ENCODE assay signal across 7 mouse cellular contexts in the genomic region with DNA sequence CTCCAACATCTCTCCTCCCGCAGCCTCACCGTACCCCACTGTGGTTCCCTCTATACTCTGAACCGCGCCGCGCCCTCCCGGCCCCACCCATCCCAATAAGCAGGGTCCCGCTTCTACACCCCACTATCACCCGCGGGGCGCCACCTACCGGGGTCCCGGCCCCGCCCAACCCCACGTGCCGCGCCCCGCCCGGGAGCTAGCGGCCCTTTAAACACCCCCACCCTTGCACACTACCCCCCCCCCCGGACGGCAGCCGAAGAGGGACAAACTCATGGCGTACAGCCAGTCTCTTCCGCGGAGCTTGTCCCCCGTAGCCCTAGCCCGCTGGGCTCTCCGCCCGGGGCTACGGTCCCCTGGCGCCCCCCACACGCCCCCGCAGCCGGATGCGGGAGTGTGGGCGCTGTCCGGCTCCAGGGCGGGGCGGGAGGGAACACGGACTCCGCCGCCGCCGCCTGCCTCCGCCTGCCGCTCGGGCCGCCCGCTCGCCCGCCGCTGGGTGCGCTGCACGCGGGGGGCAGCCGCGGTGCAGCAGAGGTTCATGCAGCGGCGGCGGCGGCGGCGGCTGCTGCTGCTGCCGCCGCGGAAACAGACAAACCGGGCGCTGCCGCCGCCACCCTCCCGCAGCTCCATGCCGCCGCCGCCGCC. TPM values are rescaled to one million over a fixed set of nuclear protein-coding genes. Genes with fewer than 3 reads are reported as not detected.
DNase-seq lines count a peak whose midpoint lies in the region; ATAC-seq and TF ChIP-seq lines count a peak whose summit lies in the region.

No protein-coding gene starts in this region.

- no peaks in the 10 kb centered on the region; the same call in 1 of the 2 replicates for H3K4me1 ChIP-seq in bone marrow, adult 2 months (ENCODE audit: control insufficient read depth, insufficient read depth, low read length)
- H3K4me1 ChIP-seq in kidney, adult 2 months (ENCODE audit: control insufficient read depth, insufficient read depth, low read length) = no peaks in the 10 kb centered on the region
- H3K4me1 ChIP-seq in limb, embryonic 14.5 days (ENCODE audit: control insufficient read depth, insufficient read depth, low read length) = no peaks in the 10 kb centered on the region
- H3K4me1 ChIP-seq in midbrain, embryonic 15.5 days = peaks cover 35% of the 10 kb centered on the region

- TF ChIP-seq POLR2A in bone marrow, adult 2 months (IDR thresholded peaks at IDR 0.05; ENCODE audit: borderline replicate concordance, control insufficient read depth, low read depth, low read length) = no peak
- TF ChIP-seq POLR2A in kidney, adult 2 months (IDR thresholded peaks at IDR 0.05; ENCODE audit: low read depth, low read length) = no peak
- TF ChIP-seq POLR2A in limb, embryonic 14.5 days (IDR thresholded peaks at IDR 0.05; ENCODE audit: borderline replicate concordance, extremely low read depth, insufficient read depth, insufficient read length) = no peak

- no peaks in the 10 kb centered on the region for H3K27me3 ChIP-seq in kidney, adult 2 months (replicated peaks; ENCODE audit: control insufficient read depth, insufficient read depth, low read length)
- peaks cover 24% of the 10 kb centered on the region for H3K27me3 ChIP-seq in limb, embryonic 14.5 days (ENCODE audit: control insufficient read depth, insufficient read depth, low read length)
- H3K27me3 ChIP-seq in midbrain, embryonic 15.5 days (replicated peaks) = no peaks in the 10 kb centered on the region

- no peak overlapping the region; the same call in 1 of the 2 replicates for H3K27ac ChIP-seq in bone marrow, adult 2 months (ENCODE audit: control insufficient read depth, insufficient read depth, low read depth, low read length, poor library complexity)
- no peak overlapping the region for H3K27ac ChIP-seq in kidney, adult 2 months (ENCODE audit: insufficient read depth, low read depth, low read length)
- 0 out of 2 replicates have a peak overlapping the region, but pooled peaks have one; percentile 13 for H3K27ac ChIP-seq in limb, embryonic 14.5 days (replicated peaks; ENCODE audit: low read depth, low read length)
- peak overlapping the region; percentile 98 for H3K27ac ChIP-seq in midbrain, embryonic 15.5 days

- peak overlapping the region; percentile 68 for H3K9ac ChIP-seq in limb, embryonic 14.5 days (ENCODE audit: low read depth, low read length, severe bottlenecking)
- peak overlapping the region; percentile 82 for H3K9ac ChIP-seq in midbrain, embryonic 15.5 days

- H3K36me3 ChIP-seq in kidney, adult 2 months (ENCODE audit: control insufficient read depth, insufficient read depth, low read length) = no peaks in the 10 kb centered on the region
- H3K36me3 ChIP-seq in limb, embryonic 14.5 days (ENCODE audit: control insufficient read depth, insufficient read depth, low read length) = no peaks in the 10 kb centered on the region
- H3K36me3 ChIP-seq in midbrain, embryonic 15.5 days (replicated peaks) = no peaks in the 10 kb centered on the region

- ATAC-seq in limb, embryonic 14.5 days (ENCODE audit: low FRiP score, low read depth) = peak; percentile 79
- peak; percentile 80 for ATAC-seq in midbrain, embryonic 15.5 days (replicated peaks)

- H3K4me3 ChIP-seq in bone marrow, adult 2 months (replicated peaks; ENCODE audit: control insufficient read depth, low read depth, low read length) = peak overlapping the region; percentile 50
- peak overlapping the region; percentile 91 for H3K4me3 ChIP-seq in kidney, adult 2 months (ENCODE audit: insufficient read depth, low read depth, low read length)
- peak overlapping the region; percentile 76 for H3K4me3 ChIP-seq in limb, embryonic 14.5 days (replicated peaks; ENCODE audit: low read length)
- peak overlapping the region; percentile 90 for H3K4me3 ChIP-seq in midbrain, embryonic 15.5 days

- under 1% methylated on average over 63 of the region's 76 CpGs for WGBS in bone marrow, adult 2 months
- WGBS in kidney, adult 2 months = under 1% methylated on average over 56 of the region's 76 CpGs
- WGBS in limb, embryonic 14.5 days = 0% methylated on average over 8 of the region's 76 CpGs
- WGBS in midbrain, embryonic 15.5 days = under 1% methylated on average over 42 of the region's 76 CpGs

- no peak for TF ChIP-seq CTCF in bone marrow, adult 2 months (IDR thresholded peaks at IDR 0.05; ENCODE audit: control insufficient read depth, insufficient read depth, low read length)
- TF ChIP-seq CTCF in kidney, adult 2 months (conservative IDR thresholded peaks at IDR 0.05; ENCODE audit: insufficient read depth, insufficient read length, low read depth, low read length) = no peak

- H3K4me2 ChIP-seq in limb, embryonic 14.5 days (replicated peaks; ENCODE audit: low read depth, low read length, severe bottlenecking) = peak overlapping the region; percentile 89
- H3K4me2 ChIP-seq in midbrain, embryonic 15.5 days = peak overlapping the region; percentile 82

- H3K9me3 ChIP-seq in limb, embryonic 14.5 days (ENCODE audit: control insufficient read depth, low read length) = no peaks in the 10 kb centered on the region
- no peaks in the 10 kb centered on the region for H3K9me3 ChIP-seq in midbrain, embryonic 15.5 days

- peak; percentile 87 for DNase-seq in embryo, embryonic 9.5 days (ENCODE audit: extremely low spot score)
- peak; percentile 85 to 90 for DNase-seq in heart, adult 18-20 months
- DNase-seq in kidney, adult 2 months = peak; percentile 79
- peak; percentile 46 for DNase-seq in limb, embryonic 14.5 days (ENCODE audit: low spot score)
- peak; percentile 40 to 61 for DNase-seq in spleen, postnatal 14 days (ENCODE audit: low spot score in 2 of 2)

RNA-seq across cellular contexts. Expression of gene Fam78b, which starts 0.6 kb away (rescaled TPM):
- not detected in 2 replicates for polyA plus RNA-seq in bone marrow, adult 2 months (2011; ENCODE audit: insufficient read depth, insufficient read length, low replicate concordance, missing spikeins)
- 1 to 10 TPM; 2.5 to 3.9 TPM for total RNA-seq in heart, adult 18-20 months (2021)
- 1.3 TPM in 2 replicates for polyA plus RNA-seq in kidney, adult 2 months (2012; rRNA removed)
- 2.3 and 2.8 TPM in 2 replicates for polyA plus RNA-seq in limb, embryonic 14.5 days (2012; rRNA removed)
- 1.3 and 1.4 TPM in 2 replicates for polyA plus RNA-seq in limb, embryonic 14.5 days (2014; fragmentation: Nextera tagmentation; extraction: Ambion mirVana)
- 15.3 and 15.9 TPM in 2 replicates for polyA plus RNA-seq in midbrain, embryonic 15.5 days (2015; fragmentation: Nextera tagmentation; extraction: Ambion mirVana)

Comparison
In these comparisons a context has a peak if more than half of its experiments do, and no peak if none do; other contexts are left out.
1. H3K27ac ChIP-seq: peak in limb, embryonic 14.5 days (single experiment) and midbrain, embryonic 15.5 days (single experiment); none in bone marrow, adult 2 months (single experiment) and kidney, adult 2 months (single experiment).
2. Peak in every context shown above with its lines, with median percentiles within 50 percentile points of each other: H3K4me3 ChIP-seq and DNase-seq.